Mouse (Mus musculus): ENCODE data around the gene Sdsl. TPM values are rescaled to one million over a fixed set of nuclear protein-coding genes. Genes with fewer than 3 reads are reported as not detected.
"Not testable (repeated sequence)": the region's sequence is repeated elsewhere in the genome, so short reads cannot be mapped to it uniquely, and the experiment has no call there.

Sdsl gene
- polyA plus RNA-seq (2012; rRNA removed): 6.5 and 13.1 TPM in 2 replicates

DNA sequence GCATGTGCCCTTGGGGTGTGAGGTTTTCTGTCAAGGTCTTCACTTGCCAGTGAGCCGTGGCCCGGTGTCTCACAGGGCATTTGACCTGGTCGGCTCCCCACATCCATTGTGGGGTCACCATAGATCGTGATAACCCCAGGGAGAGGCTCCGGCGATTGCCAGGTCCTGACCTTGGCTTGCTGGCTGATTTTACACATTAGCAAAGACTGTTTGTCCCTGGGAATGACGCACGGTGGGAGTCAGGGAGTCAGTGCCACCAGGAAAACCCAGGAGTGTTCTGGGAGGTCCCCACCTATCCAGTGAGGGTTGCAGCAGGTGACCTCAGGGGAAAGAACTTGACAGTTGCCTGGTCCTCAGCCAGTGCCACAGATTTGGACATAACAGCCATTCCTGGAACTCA is at the start of gene Sdsl:
Gene Sdsl (minus strand): TSS at position 41 of the 400 bp plus-strand sequence.
- DNase-seq (ENCODE audit: low read depth): no peak

DNA sequence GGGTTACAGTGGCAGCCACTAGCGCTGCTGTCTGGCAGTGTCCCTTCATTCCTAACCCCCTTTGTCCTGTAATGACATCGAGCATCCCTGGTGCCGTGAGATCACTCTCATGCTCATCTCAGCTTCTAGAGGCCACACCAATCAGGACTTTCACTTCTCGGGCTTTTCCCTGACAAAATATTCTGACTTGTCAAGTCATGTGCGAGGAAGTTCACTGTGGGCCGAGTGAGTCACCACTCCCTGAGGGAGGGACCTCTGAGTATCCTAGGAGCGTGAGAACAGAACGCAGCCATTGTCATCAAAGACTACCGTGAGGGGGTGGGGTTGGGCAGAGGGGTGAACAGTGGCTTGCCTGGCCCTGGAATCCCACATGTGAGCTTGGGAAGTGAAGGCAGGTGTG is 44.9 kb upstream of the Sdsl start:
- DNase-seq (ENCODE audit: low read depth): no peak

- no peak for DNase-seq (ENCODE audit: low read depth)
These were observed 43.8 kb upstream of the Sdsl start for GRCm38 (mm10) chr5:120516221-120516984.

- DNase-seq (ENCODE audit: low read depth): no peak
These were observed 42.8 kb upstream of the Sdsl start for GRCm38 (mm10) chr5:120515451-120515850.

DNA sequence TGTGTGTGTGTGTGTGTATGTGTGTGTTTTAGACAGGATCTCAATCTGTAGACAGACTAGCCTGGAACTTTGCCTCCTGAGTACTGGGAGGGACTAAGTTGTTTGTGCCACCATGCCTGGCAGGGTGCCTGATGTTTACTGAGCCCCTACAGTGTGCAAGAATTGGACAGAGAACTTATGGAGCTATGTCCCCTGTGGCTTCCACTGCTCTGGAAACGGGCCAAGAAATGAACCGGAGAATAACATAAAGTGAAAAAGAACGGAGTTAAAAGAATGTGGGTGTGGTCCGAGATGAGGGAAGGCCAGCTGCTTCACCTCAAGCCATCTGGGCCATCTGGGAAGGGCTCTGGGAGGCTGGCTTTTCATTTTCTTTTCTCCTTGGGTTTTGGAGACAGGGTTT is 42.1 kb upstream of the Sdsl start:
- no peak for DNase-seq (ENCODE audit: low read depth)

- DNase-seq (ENCODE audit: low read depth): peak; percentile 58
These were observed 41.5 kb upstream of the Sdsl start for GRCm38 (mm10) chr5:120514031-120514677.

DNA sequence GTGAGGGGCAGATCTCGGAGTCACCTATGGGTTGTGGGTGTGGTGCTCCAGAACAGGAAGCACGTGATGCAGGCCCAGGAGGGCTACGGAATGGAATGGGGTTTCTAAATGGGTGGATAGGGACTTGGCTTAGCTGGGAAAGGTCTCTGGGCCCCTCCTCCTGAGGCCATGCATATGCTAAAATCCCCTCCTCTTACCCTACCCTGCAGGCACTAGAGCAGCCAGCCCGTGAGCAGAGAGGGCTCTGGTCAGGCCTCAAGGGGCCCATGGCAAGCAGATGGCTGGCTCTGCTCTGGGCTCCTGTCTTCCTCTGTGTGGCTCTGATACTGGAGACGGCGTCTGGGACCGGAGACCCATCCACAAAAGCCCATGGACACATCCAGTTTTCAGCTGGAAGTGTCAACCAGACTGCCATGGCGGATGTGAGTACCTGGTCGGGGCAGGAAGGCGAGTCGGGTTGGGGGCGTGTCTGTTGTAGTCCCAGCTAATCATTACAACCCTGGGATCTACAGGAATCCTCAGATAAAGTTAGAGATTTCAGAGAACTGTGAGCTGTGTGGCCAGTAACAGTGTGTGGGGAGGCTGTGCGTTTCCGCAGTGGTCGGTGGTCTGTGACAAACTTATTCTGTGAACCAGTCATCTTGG is 40.4 kb upstream of the Sdsl start:
- DNase-seq (ENCODE audit: low read depth): no peak

GRCm38 (mm10) chr5:120511643-120512220 is 39.1 kb upstream of the Sdsl start:
- DNase-seq (ENCODE audit: low read depth): no peak

DNA sequence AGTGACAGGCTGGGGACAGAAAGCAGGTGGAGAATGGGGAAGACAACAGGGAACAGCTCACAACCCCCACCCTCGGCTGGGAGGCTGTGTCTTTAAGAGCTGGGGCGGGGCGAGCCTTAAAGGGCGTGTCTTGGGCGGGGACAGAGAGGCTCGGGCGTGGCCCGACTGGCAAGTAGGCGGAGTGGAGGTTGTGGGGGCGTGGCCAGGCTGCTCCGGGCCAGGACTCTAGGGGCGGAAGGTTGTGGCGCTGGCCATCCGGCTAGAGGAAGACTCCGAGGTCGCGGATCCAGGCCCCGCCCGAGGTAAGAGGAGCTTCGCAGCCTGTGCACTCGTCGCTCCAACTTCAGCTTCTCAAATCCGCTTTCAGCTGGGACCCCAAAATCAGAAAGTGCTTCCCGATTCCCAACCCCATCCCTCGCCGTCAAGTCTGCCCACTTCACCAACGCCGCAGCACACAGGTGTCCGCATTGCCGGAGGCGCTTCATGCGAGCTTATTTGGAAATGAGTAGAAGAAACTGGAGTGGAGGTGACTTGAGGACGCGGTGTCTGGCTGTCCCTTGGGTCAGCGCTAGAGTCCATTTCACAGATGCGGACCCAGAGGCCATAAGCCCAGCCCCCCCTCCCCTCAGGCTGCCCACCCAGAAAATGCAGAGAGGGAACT is 38.5 kb upstream of the Sdsl start, which contains the start of gene Slc8b1:
Gene Slc8b1 (plus strand): TSS at position 187 of the 661 bp plus-strand sequence.
- no peak for DNase-seq (ENCODE audit: low read depth)

GRCm38 (mm10) chr5:120507311-120507710 is 34.7 kb upstream of the Sdsl start:
- DNase-seq (ENCODE audit: low read depth): no peak

DNA sequence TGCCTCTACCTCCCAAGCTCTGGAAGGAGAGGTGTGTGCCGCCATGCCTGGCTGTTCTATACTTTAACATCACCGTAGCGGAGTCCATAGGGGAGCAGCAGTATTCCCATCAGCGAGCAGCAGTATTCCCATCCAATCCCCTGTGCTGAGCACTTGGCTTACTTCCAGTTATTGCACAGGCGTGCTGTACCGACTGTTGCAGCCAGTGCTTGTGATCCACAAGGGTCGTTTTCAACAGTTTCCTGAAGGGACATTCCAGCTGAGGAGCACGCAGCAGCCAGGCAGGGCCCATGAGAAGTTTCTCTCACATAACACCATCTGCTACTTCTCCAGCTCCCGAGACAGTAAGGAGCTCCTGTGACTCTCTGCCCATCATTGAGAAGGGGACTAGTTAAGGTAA is 33.9 kb upstream of the Sdsl start:
- no peak for DNase-seq (ENCODE audit: low read depth)

DNA sequence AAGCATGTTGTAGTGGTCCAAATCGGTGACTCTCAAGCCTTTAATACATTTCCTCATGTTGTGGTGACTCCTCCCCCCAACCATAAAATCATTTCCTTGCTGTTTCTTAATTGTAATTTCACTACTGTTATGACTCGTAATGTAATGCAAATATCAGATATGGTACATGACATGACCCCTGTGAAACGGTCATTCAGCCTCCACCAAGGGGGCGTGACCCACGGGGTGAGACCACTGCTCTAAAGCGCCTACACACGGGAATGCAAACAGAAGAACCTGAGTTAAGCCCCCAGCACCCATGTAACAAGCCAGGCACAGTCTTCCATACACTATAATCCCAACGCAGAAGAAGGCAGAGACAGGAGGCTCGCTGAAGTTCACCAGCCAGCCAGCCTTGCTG is 33.2 kb upstream of the Sdsl start:
- DNase-seq (ENCODE audit: low read depth): no peak

- DNase-seq (ENCODE audit: low read depth): no peak
These were observed 32.8 kb upstream of the Sdsl start for GRCm38 (mm10) chr5:120505368-120505767.

DNA sequence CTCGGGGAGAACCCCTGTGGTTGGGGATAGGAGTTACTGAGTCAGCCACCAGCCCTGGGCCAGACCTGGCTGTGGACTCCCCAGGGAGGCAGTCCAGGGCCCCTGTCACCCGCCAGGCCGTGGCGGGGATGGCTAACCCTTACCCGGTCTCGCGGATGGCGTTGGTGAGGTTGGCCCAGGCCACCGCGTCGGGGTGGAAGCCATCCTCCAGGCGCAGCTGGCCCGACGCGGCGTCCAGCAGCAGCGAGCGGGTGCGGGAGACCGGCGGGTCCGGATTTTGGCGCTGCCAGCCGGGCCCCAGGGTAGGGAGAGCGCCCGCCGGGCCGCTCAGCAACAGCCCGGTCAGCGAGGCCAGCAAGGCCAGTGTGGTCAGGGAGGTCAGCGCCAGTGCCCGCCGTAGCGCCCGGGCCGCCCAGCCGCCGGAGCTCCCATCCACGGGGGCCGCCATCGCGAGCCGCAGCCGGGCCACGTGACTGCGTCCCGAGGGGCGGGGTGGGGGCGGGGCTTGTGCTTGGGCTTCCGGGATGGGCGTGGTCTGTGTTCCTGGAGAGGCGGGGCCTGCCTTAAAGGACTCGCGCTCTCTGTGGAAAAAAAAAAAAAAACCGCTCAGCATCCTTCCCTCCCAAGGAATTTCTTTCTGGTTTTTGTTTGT is 30.7 kb upstream of the Sdsl start, which contains the start of gene Plbd2:
Gene Plbd2 (minus strand): TSS at position 482 of the 652 bp plus-strand sequence.
- DNase-seq (ENCODE audit: low read depth): no peak

DNA sequence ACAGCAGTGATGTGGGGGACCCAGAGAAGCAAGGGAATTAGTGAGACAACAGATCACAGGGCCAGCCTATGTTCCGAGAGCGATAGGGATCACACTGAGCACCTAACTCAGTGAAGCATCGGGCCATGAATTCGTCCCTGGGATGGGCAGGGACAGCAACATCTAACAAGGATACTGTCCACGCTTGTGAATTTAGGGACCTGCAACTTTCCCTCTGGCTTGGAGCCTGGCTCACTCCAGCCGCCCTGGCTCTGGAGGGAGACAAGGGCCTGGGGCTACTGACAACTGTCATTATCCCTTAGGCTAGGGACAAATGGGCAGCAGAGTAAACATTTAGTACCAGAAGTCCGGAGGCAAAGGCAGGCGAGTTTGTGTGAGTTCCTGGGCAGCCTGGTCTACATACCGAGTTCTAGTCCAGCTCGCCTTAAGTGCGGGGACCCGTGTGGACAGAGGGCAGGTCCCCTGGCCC is 30.1 kb upstream of the Sdsl start:
- no peak for DNase-seq (ENCODE audit: low read depth)

DNA sequence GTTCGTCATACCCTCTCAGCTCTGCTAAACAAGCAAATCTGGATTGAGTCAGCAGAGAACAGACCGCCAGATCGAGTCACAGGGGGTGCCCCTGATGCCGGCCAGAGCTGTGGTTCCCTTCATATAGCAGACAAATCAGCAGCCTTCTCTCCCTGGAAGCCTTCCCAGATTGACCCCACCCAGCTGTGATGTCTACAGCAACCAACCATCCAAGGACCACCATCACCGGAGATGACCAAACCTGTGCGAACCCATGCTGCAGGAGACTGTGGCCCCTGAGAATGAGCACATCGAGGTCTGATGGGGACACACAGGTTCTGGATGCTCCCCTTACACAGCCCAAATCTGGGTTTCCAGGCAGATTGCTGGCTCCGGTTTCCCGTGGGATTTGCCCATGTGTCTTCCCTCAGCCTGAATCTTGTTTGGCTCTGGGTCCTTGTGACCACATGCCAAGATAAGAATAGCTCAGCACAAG is 29.6 kb upstream of the Sdsl start:
- DNase-seq (ENCODE audit: low read depth): no peak

GRCm38 (mm10) chr5:120500609-120501008 is 28.0 kb upstream of the Sdsl start:
- DNase-seq (ENCODE audit: low read depth): not testable (repeated sequence)

DNA sequence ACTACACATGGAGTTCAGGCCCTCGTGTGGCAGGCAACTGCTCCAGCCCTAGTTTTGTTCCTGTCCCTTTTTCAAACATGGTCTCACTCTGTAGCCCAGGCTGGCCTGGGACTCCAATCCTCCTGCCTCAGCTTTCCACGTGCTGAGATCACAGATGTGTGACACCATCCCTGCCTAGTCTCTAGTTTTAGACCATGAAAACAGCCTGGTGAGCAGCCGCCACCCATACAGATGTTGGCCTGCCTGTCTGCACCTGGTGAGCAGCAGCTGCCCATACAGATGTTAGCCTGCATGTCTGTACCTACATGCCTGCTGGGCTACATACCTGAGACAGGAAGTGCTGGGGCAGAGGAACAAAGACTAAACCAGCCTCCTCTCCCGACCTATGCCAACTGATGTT is 26.6 kb upstream of the Sdsl start:
- DNase-seq (ENCODE audit: low read depth): no peak

GRCm38 (mm10) chr5:120497071-120497470 is 24.5 kb upstream of the Sdsl start:
- DNase-seq (ENCODE audit: low read depth): no peak

DNA sequence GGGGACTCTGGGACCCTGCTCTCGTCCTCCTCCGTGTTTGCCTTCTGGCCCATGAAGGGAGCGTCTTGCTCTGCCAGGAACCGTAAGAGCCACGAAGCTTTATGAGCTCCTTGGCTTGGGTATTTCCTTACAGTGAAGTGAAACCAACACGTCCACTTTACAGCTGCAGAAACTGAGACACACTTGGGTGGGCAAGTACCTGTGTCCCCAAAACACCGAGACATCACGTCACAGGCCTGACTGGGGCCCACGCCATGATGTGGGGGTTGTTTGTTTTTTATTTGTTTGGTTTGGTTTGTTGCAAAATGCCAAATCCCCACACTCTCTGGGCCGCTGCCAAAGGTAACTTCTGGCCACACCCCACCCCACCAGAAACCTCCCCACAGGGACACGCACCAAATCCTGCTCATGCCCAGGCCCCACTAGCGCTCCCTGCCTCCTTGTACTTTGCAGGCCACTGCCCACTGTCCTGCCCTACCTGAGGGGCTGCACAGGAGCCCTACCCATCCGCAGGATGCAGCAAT is 23.2 kb upstream of the Sdsl start:
- DNase-seq (ENCODE audit: low read depth): no peak

All from gonadal fat pad, adult 2 months (tissue).